Mouse (Mus musculus): Measurements from ENCODE around the gene Snip1. TPM values are rescaled to one million over a fixed set of nuclear protein-coding genes. Genes with fewer than 3 reads are reported as not detected.

Snip1 gene
- 19.1 TPM for polyA plus RNA-seq (2012; fragmentation: generic; extraction: Trizol)
- long read RNA-seq, experiment 1, transcript Snip1-201 (4 exons, 2,345 nt) = major isoform, 14 of 18 reads
- long read RNA-seq, experiment 1, partial matches to known transcripts = 0 of 18 reads
- long read RNA-seq, experiment 1, other reads (novel, unspliced or antisense) = 4 of 18 reads
- long read RNA-seq, experiment 2, transcript Snip1-201 (4 exons, 2,345 nt) = major isoform, 163 of 178 reads
- long read RNA-seq, experiment 2, partial matches to known transcripts = 2 of 178 reads
- long read RNA-seq, experiment 2, other reads (novel, unspliced or antisense) = 13 of 178 reads

DNA sequence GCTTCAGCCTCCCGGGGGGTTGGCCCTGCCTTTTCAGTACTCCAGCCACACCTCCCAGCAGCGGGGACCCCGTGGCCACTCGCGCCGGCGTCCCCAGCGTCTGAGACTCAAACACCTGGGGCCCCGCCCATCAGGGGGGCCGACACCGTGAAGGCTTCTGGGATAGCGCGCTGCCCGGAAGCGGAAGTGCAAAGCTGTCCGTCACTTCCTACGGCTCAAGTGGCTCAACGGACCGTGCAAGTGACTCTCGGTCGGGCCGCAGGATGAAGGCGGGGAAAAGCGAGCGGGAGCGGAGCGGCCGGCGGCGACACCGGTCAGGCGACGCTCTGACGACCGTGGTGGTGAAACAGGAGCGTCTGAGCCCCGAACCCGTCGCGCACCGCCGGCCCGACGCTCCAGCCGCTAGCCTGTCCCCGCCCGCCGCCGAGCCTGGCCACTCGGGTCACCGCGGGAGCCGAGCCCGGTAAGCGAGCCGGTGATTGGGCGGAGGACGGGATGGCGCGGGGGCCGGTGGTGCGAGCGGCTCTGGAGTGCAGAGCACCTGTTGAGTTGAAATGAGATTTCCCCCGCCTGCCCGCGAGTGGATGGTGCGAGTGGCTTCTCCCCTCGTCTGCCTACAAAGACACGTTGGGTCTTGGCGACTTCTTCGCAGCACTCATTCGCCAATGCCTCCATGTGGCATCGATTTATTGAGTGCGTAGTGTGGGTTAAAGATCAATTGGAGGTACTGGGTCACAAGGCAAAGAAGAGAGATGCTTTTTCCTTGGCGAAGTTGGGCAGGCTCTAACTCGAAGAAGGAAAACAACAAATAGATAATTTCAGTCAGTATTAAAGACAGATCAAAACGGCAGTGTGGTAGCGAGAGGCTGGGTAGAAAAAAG, at the start of gene Snip1:
Gene Snip1 (plus strand): TSS at position 183 of the 881 bp plus-strand sequence.
- Histone ChIP-seq H3ac (ENCODE audit: control insufficient read depth, insufficient read length, low read depth) (peak within 1 kb of the TSS; percentile 90), H3K27me3 (ENCODE audit: control insufficient read depth, insufficient read depth, insufficient read length) (no peaks in the 10 kb centered on the region), H3K79me2 (ENCODE audit: control insufficient read depth, insufficient read depth) (peaks cover 43% of the 10 kb centered on the region), H3K36me3 (ENCODE audit: control insufficient read depth, insufficient read depth) (peaks cover 31% of the 10 kb centered on the region), H3K79me3 (ENCODE audit: low read depth) (peaks cover 26% of the 10 kb centered on the region), H3K4me3 (ENCODE audit: insufficient read depth, poor library complexity, severe bottlenecking) (peak within 1 kb of the TSS; percentile 87)
- TF ChIP-seq CEBPB (IDR thresholded peaks at IDR 0.05; ENCODE audit: low read depth) = no peak
- no peak for TF ChIP-seq CTCF (IDR thresholded peaks at IDR 0.05; ENCODE audit: control insufficient read depth, insufficient read depth, insufficient read length)
- TF ChIP-seq USF1 (IDR thresholded peaks at IDR 0.05; ENCODE audit: low read depth) = no peak
- no peak for TF ChIP-seq MYOG (IDR thresholded peaks at IDR 0.05; ENCODE audit: control insufficient read depth, extremely low read depth, insufficient read length)
- peak; percentile 49 for TF ChIP-seq MAX (IDR thresholded peaks at IDR 0.05)
- no peak for TF ChIP-seq MYOD1 (IDR thresholded peaks at IDR 0.05; ENCODE audit: control insufficient read depth, insufficient read length, low read depth)
- no peak for TF ChIP-seq FOSL1 (IDR thresholded peaks at IDR 0.05; ENCODE audit: insufficient read depth, low read length, poor library complexity, severe bottlenecking)

DNA sequence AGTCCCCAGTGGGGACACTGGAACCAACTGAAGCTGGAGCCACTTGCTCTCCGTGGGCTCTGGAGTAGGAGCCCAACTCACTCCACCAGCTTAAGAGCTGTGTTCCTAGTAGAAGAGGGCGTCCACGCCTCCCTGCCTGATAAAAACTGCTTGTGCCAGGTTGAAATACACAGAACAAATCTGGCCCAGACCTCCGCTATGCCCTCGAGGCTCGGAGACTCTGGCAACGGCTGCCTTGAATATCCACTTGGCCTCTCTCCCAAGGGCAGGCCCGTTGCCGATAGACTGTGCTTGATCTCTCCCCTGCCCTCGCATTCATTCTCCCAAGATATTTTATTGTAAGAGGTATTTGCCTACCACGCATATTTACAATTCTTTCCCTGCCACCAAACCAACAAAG, 49.0 kb upstream of the Snip1 start:
- no peaks in the 10 kb centered on the region for H3K36me3 ChIP-seq (ENCODE audit: control insufficient read depth, insufficient read depth)
- TF ChIP-seq FOSL1 (IDR thresholded peaks at IDR 0.05; ENCODE audit: insufficient read depth, low read length, poor library complexity, severe bottlenecking) = no peak
- H3K79me3 ChIP-seq (ENCODE audit: low read depth) = no peaks in the 10 kb centered on the region
- no peak overlapping the region for H3ac ChIP-seq (ENCODE audit: control insufficient read depth, insufficient read length, low read depth)
- peaks cover 71% of the 10 kb centered on the region for H3K27me3 ChIP-seq (ENCODE audit: control insufficient read depth, insufficient read depth, insufficient read length)
- no peaks in the 10 kb centered on the region for H3K79me2 ChIP-seq (ENCODE audit: control insufficient read depth, insufficient read depth)
- no peak overlapping the region for H3K4me3 ChIP-seq (ENCODE audit: insufficient read depth, poor library complexity, severe bottlenecking)

DNA sequence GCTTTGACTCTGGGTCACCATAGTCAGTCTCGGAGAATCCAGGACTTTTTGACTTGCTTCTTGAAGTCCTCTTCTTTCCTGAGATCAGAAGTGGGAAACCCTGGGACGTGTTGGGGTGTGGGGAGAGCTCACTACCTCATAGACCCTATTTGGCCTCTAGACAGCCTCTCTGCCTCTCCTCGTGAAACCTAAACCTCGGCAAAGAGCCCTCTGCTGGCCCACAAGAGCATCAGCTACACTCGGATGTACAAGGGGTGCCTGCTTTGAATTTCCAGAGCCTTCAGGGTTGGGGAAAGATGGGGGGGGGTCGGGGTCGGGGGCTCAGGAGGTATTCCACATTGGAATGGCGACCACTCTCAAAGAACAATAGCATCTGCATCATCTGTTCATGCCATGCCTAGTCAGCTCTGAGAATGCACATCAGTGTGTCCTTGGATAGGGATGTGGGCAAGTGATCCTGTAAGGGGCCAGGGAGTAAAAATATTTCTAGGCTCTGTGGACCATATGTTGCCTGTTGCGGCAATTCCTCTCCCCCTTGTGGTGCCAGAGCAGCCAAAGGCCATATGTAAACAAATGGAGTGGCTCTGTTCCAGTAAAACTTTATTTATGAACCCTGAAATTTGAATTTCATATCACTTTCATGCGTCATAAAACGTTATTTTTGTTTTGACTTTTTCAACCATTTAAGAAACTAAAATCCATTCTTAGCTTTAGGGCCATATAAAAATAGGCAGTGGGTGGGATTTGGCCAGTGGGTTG, 45.5 kb upstream of the Snip1 start:
- no peak overlapping the region for H3K4me3 ChIP-seq (ENCODE audit: insufficient read depth, poor library complexity, severe bottlenecking)
- no peaks in the 10 kb centered on the region for H3K79me3 ChIP-seq (ENCODE audit: low read depth)
- no peaks in the 10 kb centered on the region for H3K79me2 ChIP-seq (ENCODE audit: control insufficient read depth, insufficient read depth)
- H3K36me3 ChIP-seq (ENCODE audit: control insufficient read depth, insufficient read depth) = no peaks in the 10 kb centered on the region
- no peak for TF ChIP-seq USF1 (IDR thresholded peaks at IDR 0.05; ENCODE audit: low read depth)
- no peak overlapping the region for H3ac ChIP-seq (ENCODE audit: control insufficient read depth, insufficient read length, low read depth)
- peaks cover 65% of the 10 kb centered on the region for H3K27me3 ChIP-seq (ENCODE audit: control insufficient read depth, insufficient read depth, insufficient read length)

GRCm38 (mm10) chr4:125029891-125030614, 36.4 kb upstream of the Snip1 start:
- Histone ChIP-seq H3K79me2 (ENCODE audit: control insufficient read depth, insufficient read depth) (peaks cover 53% of the 10 kb centered on the region), H3K4me3 (ENCODE audit: insufficient read depth, poor library complexity, severe bottlenecking) (peak overlapping the region; percentile 91), H3K27me3 (ENCODE audit: control insufficient read depth, insufficient read depth, insufficient read length) (peaks cover 26% of the 10 kb centered on the region), H3K36me3 (ENCODE audit: control insufficient read depth, insufficient read depth) (peaks cover 16% of the 10 kb centered on the region), H3ac (ENCODE audit: control insufficient read depth, insufficient read length, low read depth) (peak overlapping the region; percentile 69), H3K79me3 (ENCODE audit: low read depth) (peaks cover 46% of the 10 kb centered on the region)
- TF ChIP-seq USF1 (IDR thresholded peaks at IDR 0.05; ENCODE audit: low read depth) = no peak
- no peak for TF ChIP-seq FOSL1 (IDR thresholded peaks at IDR 0.05; ENCODE audit: insufficient read depth, low read length, poor library complexity, severe bottlenecking)
- no peak for TF ChIP-seq MYOD1 (IDR thresholded peaks at IDR 0.05; ENCODE audit: control insufficient read depth, insufficient read length, low read depth)
- TF ChIP-seq MAX (IDR thresholded peaks at IDR 0.05) = peak; percentile 86

GRCm38 (mm10) chr4:125034341-125034740, 32.1 kb upstream of the Snip1 start:
- Histone ChIP-seq H3ac (ENCODE audit: control insufficient read depth, insufficient read length, low read depth) (no peak overlapping the region), H3K79me2 (ENCODE audit: control insufficient read depth, insufficient read depth) (peaks cover 84% of the 10 kb centered on the region), H3K79me3 (ENCODE audit: low read depth) (peaks cover 52% of the 10 kb centered on the region), H3K36me3 (ENCODE audit: control insufficient read depth, insufficient read depth) (peaks cover 54% of the 10 kb centered on the region), H3K4me3 (ENCODE audit: insufficient read depth, poor library complexity, severe bottlenecking) (no peak overlapping the region), H3K27me3 (ENCODE audit: control insufficient read depth, insufficient read depth, insufficient read length) (no peaks in the 10 kb centered on the region)
- no peak for TF ChIP-seq CTCF (IDR thresholded peaks at IDR 0.05; ENCODE audit: control insufficient read depth, insufficient read depth, insufficient read length)
- no peak for TF ChIP-seq FOSL1 (IDR thresholded peaks at IDR 0.05; ENCODE audit: insufficient read depth, low read length, poor library complexity, severe bottlenecking)
- no peak for TF ChIP-seq MAX (IDR thresholded peaks at IDR 0.05)
- TF ChIP-seq MYOD1 (IDR thresholded peaks at IDR 0.05; ENCODE audit: control insufficient read depth, insufficient read length, low read depth) = no peak
- TF ChIP-seq USF1 (IDR thresholded peaks at IDR 0.05; ENCODE audit: low read depth) = no peak
- no peak for TF ChIP-seq MYOG (IDR thresholded peaks at IDR 0.05; ENCODE audit: control insufficient read depth, extremely low read depth, insufficient read length)
- no peak for TF ChIP-seq CEBPB (IDR thresholded peaks at IDR 0.05; ENCODE audit: low read depth)
